ENCODE assay signal across 27 mouse cellular contexts in genomic region chr10:53440251-53440650, GRCm38 (mm10).
A peak's percentile ranks its signal among the peaks of the same experiment; 100 is the strongest.
DNase-seq lines count a peak whose midpoint lies in the region; ATAC-seq and TF ChIP-seq lines count a peak whose summit lies in the region.
"Had no signal": no experiment of that assay in that cellular context is flagged by ENCODE, and none has a peak within 500 bp of the region (broad histone marks: within the 10 kb centered on the region; RNA-seq: fewer than 3 reads in every experiment).

No protein-coding gene starts in this region.

- ATAC-seq in midbrain, embryonic 14.5 days (ENCODE audit: low FRiP score, low TSS enrichment) = no peak
- ATAC-seq in midbrain, embryonic 16.5 days = peak; percentile 60; the same call in 1 of the 2 replicates
- ATAC-seq in intestine, postnatal 0 days = no peak
- no peak for ATAC-seq in liver, embryonic 11.5 days (replicated peaks; ENCODE audit: low FRiP score)
- ATAC-seq: activated CD4-positive, CD25-positive, alpha-beta regulatory T cell, adult 4 months; forebrain, embryonic 14.5 days; forebrain, embryonic 16.5 days; Patski had no signal

- no peak for TF ChIP-seq POLR2A in brain, embryonic 14.5 days (IDR thresholded peaks at IDR 0.05; ENCODE audit: borderline replicate concordance, extremely low read depth, insufficient read depth, insufficient read length, poor library complexity, severe bottlenecking)

- H3K4me1 ChIP-seq in midbrain, embryonic 14.5 days (ENCODE audit: control insufficient read depth, insufficient read depth, low read length) = peaks cover 6% of the 10 kb centered on the region; the same call in 1 of the 2 replicates
- H3K4me1 ChIP-seq in midbrain, embryonic 10.5 days = peaks cover 11% of the 10 kb centered on the region
- peaks cover 4% of the 10 kb centered on the region for H3K4me1 ChIP-seq in midbrain, embryonic 16.5 days (ENCODE audit: control insufficient read depth, insufficient read depth, low read length)
- no peaks in the 10 kb centered on the region for H3K4me1 ChIP-seq in intestine, postnatal 0 days (replicated peaks; ENCODE audit: control insufficient read depth, insufficient read depth, low read length)
- peaks cover 10% of the 10 kb centered on the region for H3K4me1 ChIP-seq in liver, embryonic 11.5 days (replicated peaks; ENCODE audit: control insufficient read depth, insufficient read depth, low read length)

- H3K9me3 ChIP-seq in midbrain, embryonic 14.5 days (ENCODE audit: control insufficient read depth, low read length) = no peaks in the 10 kb centered on the region
- no peaks in the 10 kb centered on the region for H3K9me3 ChIP-seq in midbrain, embryonic 10.5 days (replicated peaks)
- no peaks in the 10 kb centered on the region for H3K9me3 ChIP-seq in midbrain, embryonic 16.5 days (replicated peaks; ENCODE audit: control insufficient read depth, low read length, poor library complexity, severe bottlenecking)
- no peaks in the 10 kb centered on the region for H3K9me3 ChIP-seq in intestine, postnatal 0 days (ENCODE audit: control insufficient read depth)
- H3K9me3 ChIP-seq in liver, embryonic 11.5 days (ENCODE audit: control insufficient read depth, low read length) = no peaks in the 10 kb centered on the region
- H3K9me3 ChIP-seq: embryonic facial prominence, embryonic 13.5 days; embryonic facial prominence, embryonic 15.5 days; forebrain, embryonic 10.5 days; forebrain, embryonic 12.5 days; G1E had no signal

- no peaks in the 10 kb centered on the region for H3K36me3 ChIP-seq in midbrain, embryonic 14.5 days (ENCODE audit: control insufficient read depth, insufficient read depth, low read length)
- no peaks in the 10 kb centered on the region for H3K36me3 ChIP-seq in midbrain, embryonic 10.5 days
- H3K36me3 ChIP-seq in midbrain, embryonic 16.5 days (ENCODE audit: control insufficient read depth, insufficient read depth, low read length) = no peaks in the 10 kb centered on the region
- H3K36me3 ChIP-seq in intestine, postnatal 0 days (ENCODE audit: control insufficient read depth, insufficient read depth) = no peaks in the 10 kb centered on the region
- no peaks in the 10 kb centered on the region for H3K36me3 ChIP-seq in liver, embryonic 11.5 days (ENCODE audit: control insufficient read depth, insufficient read depth, low read length)
- H3K36me3 ChIP-seq: embryonic facial prominence, embryonic 13.5 days; embryonic facial prominence, embryonic 15.5 days; forebrain, embryonic 10.5 days; forebrain, embryonic 12.5 days; G1E had no signal

- no peak for TF ChIP-seq CTCF in brain, embryonic 14.5 days (IDR thresholded peaks at IDR 0.05; ENCODE audit: borderline replicate concordance, extremely low read depth, insufficient read depth, insufficient read length)
- TF ChIP-seq CTCF in intestine, postnatal 0 days (IDR thresholded peaks at IDR 0.05; ENCODE audit: low read depth) = no peak

- H3K4me2 ChIP-seq in midbrain, embryonic 14.5 days (ENCODE audit: low read length) = no peak overlapping the region
- H3K4me2 ChIP-seq in midbrain, embryonic 16.5 days (ENCODE audit: low read length) = no peak overlapping the region
- no peak overlapping the region for H3K4me2 ChIP-seq in intestine, postnatal 0 days (replicated peaks; ENCODE audit: low read depth)
- no peak overlapping the region for H3K4me2 ChIP-seq in liver, embryonic 11.5 days
- H3K4me2 ChIP-seq: embryonic facial prominence, embryonic 13.5 days; embryonic facial prominence, embryonic 15.5 days; forebrain, embryonic 12.5 days had no signal

- no peak overlapping the region for H3K4me3 ChIP-seq in midbrain, embryonic 14.5 days (replicated peaks; ENCODE audit: low read depth, low read length)
- no peak overlapping the region for H3K4me3 ChIP-seq in midbrain, embryonic 10.5 days
- no peak overlapping the region for H3K4me3 ChIP-seq in midbrain, embryonic 16.5 days (ENCODE audit: low read depth, low read length)
- H3K4me3 ChIP-seq in intestine, postnatal 0 days (ENCODE audit: low read depth, low read length) = no peak overlapping the region
- no peak overlapping the region for H3K4me3 ChIP-seq in liver, embryonic 11.5 days (ENCODE audit: low read depth, low read length)
- H3K4me3 ChIP-seq: embryonic facial prominence, embryonic 13.5 days; embryonic facial prominence, embryonic 15.5 days; erythroblast, embryonic 14.5 days; forebrain, embryonic 10.5 days; forebrain, embryonic 12.5 days had no signal

- no peaks in the 10 kb centered on the region for H3K27me3 ChIP-seq in midbrain, embryonic 14.5 days (ENCODE audit: control insufficient read depth, insufficient read depth, low read length)
- no peaks in the 10 kb centered on the region for H3K27me3 ChIP-seq in midbrain, embryonic 10.5 days (ENCODE audit: low read depth, poor library complexity, severe bottlenecking)
- H3K27me3 ChIP-seq in midbrain, embryonic 16.5 days (ENCODE audit: control insufficient read depth, insufficient read depth, low read depth, low read length) = no peaks in the 10 kb centered on the region
- no peaks in the 10 kb centered on the region for H3K27me3 ChIP-seq in intestine, postnatal 0 days (replicated peaks; ENCODE audit: control insufficient read depth, insufficient read depth, low read length)
- no peaks in the 10 kb centered on the region for H3K27me3 ChIP-seq in liver, embryonic 11.5 days (replicated peaks; ENCODE audit: control insufficient read depth, insufficient read depth, low read length)
- H3K27me3 ChIP-seq: embryonic facial prominence, embryonic 13.5 days; embryonic facial prominence, embryonic 15.5 days; forebrain, embryonic 12.5 days; Patski had no signal

- DNase-seq in midbrain, embryonic 14.5 days = peak; percentile 40
- no peak for DNase-seq in midbrain, embryonic 10.5 days (ENCODE audit: low spot score)
- DNase-seq in brain, embryonic 14.5 days (ENCODE audit: low read depth) = peak; percentile 47
- DNase-seq in left cerebral cortex, adult 8-10 months (ENCODE audit: low spot score in 2 of 2) = no peak
- DNase-seq in liver, embryonic 11.5 days (ENCODE audit: low spot score) = no peak
- DNase-seq: adrenal gland, adult 8-10 months; adrenal gland, postnatal 14 days; adrenal gland, postnatal 36 days; cerebellum, adult 11 months; cerebellum, adult 18-20 months; cerebellum, adult 8-10 months; cerebellum, adult 9-11 months; cerebellum, postnatal 14 days; cerebellum, postnatal 36 days; embryo, embryonic 11 days had no signal

- WGBS in midbrain, embryonic 14.5 days = 64% methylated on average over 1 of the region's 1 CpGs
- WGBS in midbrain, embryonic 10.5 days = 86% methylated on average over 1 of the region's 1 CpGs
- WGBS in midbrain, embryonic 16.5 days = 70% methylated on average over 1 of the region's 1 CpGs
- WGBS in intestine, postnatal 0 days = 78% methylated on average over 1 of the region's 1 CpGs
- 72% methylated on average over 1 of the region's 1 CpGs for WGBS in liver, embryonic 11.5 days

- no peak overlapping the region for H3K27ac ChIP-seq in midbrain, embryonic 14.5 days (replicated peaks; ENCODE audit: low read depth, low read length)
- H3K27ac ChIP-seq in midbrain, embryonic 10.5 days (replicated peaks) = no peak overlapping the region
- H3K27ac ChIP-seq in midbrain, embryonic 16.5 days (ENCODE audit: low read length) = 0 out of 2 replicates have a peak overlapping the region, but pooled peaks have one; percentile 38
- H3K27ac ChIP-seq in intestine, postnatal 0 days (ENCODE audit: low read depth, low read length) = no peak overlapping the region
- H3K27ac ChIP-seq in liver, embryonic 11.5 days (ENCODE audit: low read depth, low read length) = no peak overlapping the region
- H3K27ac ChIP-seq: embryonic facial prominence, embryonic 13.5 days; embryonic facial prominence, embryonic 15.5 days; forebrain, embryonic 10.5 days; forebrain, embryonic 12.5 days had no signal

- no peak overlapping the region for H3K9ac ChIP-seq in midbrain, embryonic 14.5 days (replicated peaks; ENCODE audit: low read length)
- no peak overlapping the region for H3K9ac ChIP-seq in midbrain, embryonic 16.5 days (ENCODE audit: low read depth, low read length)
- no peak overlapping the region for H3K9ac ChIP-seq in intestine, postnatal 0 days (ENCODE audit: low read depth, low read length)
- no peak overlapping the region for H3K9ac ChIP-seq in liver, embryonic 11.5 days (ENCODE audit: low read depth, low read length)
- H3K9ac ChIP-seq: embryonic facial prominence, embryonic 13.5 days; embryonic facial prominence, embryonic 15.5 days; forebrain, embryonic 12.5 days had no signal

Comparison
In these comparisons a context has a peak if more than half of its experiments do, and no peak if none do; other contexts are left out.
1. DNase-seq: peak in midbrain, embryonic 14.5 days (single experiment) and brain, embryonic 14.5 days (single experiment); none in midbrain, embryonic 10.5 days (single experiment), left cerebral cortex, adult 8-10 months (0 of 2) and liver, embryonic 11.5 days (single experiment).